Mouse (Mus musculus) midbrain, postnatal 0 days (tissue): ENCODE results near the gene Aqp1. TPM values are rescaled to one million over a fixed set of nuclear protein-coding genes. Genes with fewer than 3 reads are reported as not detected.

Experiments
- ATAC-seq: fragments of 200-750 bp; cut with Nextera tagmentation; 2 replicates; pipeline ENCODE4 v1.8.0; 2017; ENCODE audit warnings: moderate number of reproducible peaks, mild to moderate bottlenecking, moderate TSS enrichment, moderate library complexity; ENCODE audit not compliant: low FRiP score
- DNase-seq: peaks from one replicate; pipeline ENCODE4 v3.0.0-alpha.2; 2015; ENCODE audit warnings: low spot score
- H3K27ac ChIP-seq: fragments of 300-500 bp; sonication (generic); 2 replicates; pipeline ENCODE4 v1.5.1; 2014; ENCODE audit warnings: low read depth, mild to moderate bottlenecking, low read length, mixed read lengths
- H3K27me3 ChIP-seq: fragments of 300-500 bp; sonication (generic); 2 replicates; pipeline ENCODE4 v1.6.1; 2014; ENCODE audit warnings: low read length, control low read depth, mixed read lengths; ENCODE audit not compliant: insufficient read depth
- H3K36me3 ChIP-seq: fragments of 300-500 bp; sonication (generic); 2 replicates; pipeline ENCODE4 v1.6.1; 2014; ENCODE audit warnings: low read length, control low read depth, mixed read lengths; ENCODE audit not compliant: insufficient read depth
- H3K4me1 ChIP-seq: fragments of 300-500 bp; sonication (generic); 2 replicates; pipeline ENCODE4 v1.6.1; 2014; ENCODE audit warnings: mild to moderate bottlenecking, control low read depth, antibody characterized with exemption, low read length, mixed read lengths; ENCODE audit not compliant: insufficient read depth
- H3K4me2 ChIP-seq: fragments of 300-500 bp; sonication (generic); 2 replicates; pipeline ENCODE4 v1.6.1; 2014; ENCODE audit warnings: low read depth, mild to moderate bottlenecking, low read length, mixed read lengths; ENCODE audit not compliant: poor library complexity, severe bottlenecking
- H3K4me3 ChIP-seq: fragments of 300-500 bp; sonication (generic); 2 replicates; pipeline ENCODE4 v1.5.1; 2014; ENCODE audit warnings: low read depth, mild to moderate bottlenecking, low read length, moderate library complexity
- H3K9ac ChIP-seq: fragments of 300-500 bp; sonication (generic); replicated peaks from 2 replicates; pipeline ENCODE4 v1.6.1; 2014; ENCODE audit warnings: mild to moderate bottlenecking, low read length, moderate library complexity, mixed read lengths; ENCODE audit not compliant: poor library complexity, severe bottlenecking
- H3K9me3 ChIP-seq: fragments of 300-500 bp; sonication (generic); 2 replicates; pipeline ENCODE4 v1.6.1; 2016; ENCODE audit warnings: low read length, control low read depth
- CTCF ChIP-seq: IDR thresholded peaks from 2 replicates; pipeline ENCODE4 v1.5.1; 2016; ENCODE audit warnings: antibody characterized with exemption, mild to moderate bottlenecking
- WGBS: fragments of 180-500 bp; shearing (Covaris S2); extraction: QIAGEN DNeasy Blood & Tissue Kit; methylation state at CpG from one replicate; pipeline ENCODE4 v1.1.7; 2014; 5-methylcytosine and 5-hydroxymethylcytosine counted together
- polyA plus RNA-seq: library from polyadenylated mRNA; unstranded; fragments of >200 nt; fragmentation: Nextera tagmentation; extraction: Ambion mirVana; gene quantifications from 2 replicates; pipeline ENCODE4 v1.2.1, GENCODE M21; 2015
- total RNA-seq: library from RNA; depleted of rRNA; stranded (reverse); fragments of >200 nt; gene quantifications from 2 replicates; pipeline ENCODE4 v1.2.3, GENCODE M21; 2014

Gene Aqp1
- total and polyA plus RNA-seq, 2 experiments from 2014 or later, result 0.63 to 13.2 TPM

DNA sequence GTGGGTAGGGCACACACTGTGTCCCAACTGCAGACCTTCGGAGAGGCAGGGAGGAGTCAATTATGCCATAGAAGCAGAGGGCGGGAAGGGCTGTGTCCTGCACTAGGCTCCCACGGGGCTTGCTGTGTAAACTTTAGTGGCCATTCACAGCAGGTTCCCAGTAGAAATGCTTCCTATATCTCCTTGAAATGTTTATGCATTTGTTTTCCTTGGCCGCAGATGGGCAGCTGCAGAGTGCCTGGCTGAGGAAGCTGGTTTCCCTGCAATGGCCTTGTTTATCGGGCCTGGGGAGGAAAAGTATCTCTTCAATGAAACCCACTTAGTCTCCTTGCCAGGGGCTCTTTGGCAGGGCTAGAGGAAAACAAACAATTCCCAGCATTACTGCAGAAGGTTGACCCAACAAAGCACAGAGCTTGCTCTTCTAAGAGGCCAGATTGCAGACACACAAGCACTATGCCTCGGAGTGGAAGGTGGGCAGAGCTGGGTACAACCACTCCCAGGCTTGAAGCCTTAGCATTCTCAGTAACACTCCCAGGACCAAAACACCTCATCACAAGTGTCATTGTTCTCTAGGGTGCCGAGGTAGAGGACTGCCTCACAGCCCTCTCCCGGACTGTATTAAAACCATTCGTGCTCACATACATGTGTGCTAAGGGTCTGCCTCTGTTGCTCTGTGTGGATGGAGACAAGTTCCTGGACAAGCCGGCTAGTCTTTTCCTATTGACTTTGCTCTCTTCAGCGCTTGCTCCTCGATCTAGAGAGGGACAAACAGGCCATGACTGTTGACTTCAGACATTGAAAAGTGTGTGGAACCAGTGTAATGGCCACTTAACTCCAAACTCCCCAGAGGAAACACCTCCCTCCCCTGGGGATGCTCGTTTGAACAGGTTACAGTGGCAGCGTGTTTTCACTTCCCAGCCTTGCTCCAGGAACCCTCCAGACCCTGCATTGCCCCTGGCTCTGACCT, 16.4 kb upstream of the Aqp1 start:
- 74% methylated on average over 14 of the region's 14 CpGs for WGBS
- no peak for DNase-seq
- Histone ChIP-seq H3K4me2 (no peak overlapping the region), H3K27me3 (no peaks in the 10 kb centered on the region), H3K4me1 (no peaks in the 10 kb centered on the region), H3K9ac (no peak overlapping the region), H3K9me3 (no peaks in the 10 kb centered on the region), H3K27ac (peak overlapping the region; percentile 12; the same call in 1 of the 2 replicates), H3K36me3 (no peaks in the 10 kb centered on the region), H3K4me3 (no peak overlapping the region)
- no peak for ATAC-seq
- no peak for TF ChIP-seq CTCF

DNA sequence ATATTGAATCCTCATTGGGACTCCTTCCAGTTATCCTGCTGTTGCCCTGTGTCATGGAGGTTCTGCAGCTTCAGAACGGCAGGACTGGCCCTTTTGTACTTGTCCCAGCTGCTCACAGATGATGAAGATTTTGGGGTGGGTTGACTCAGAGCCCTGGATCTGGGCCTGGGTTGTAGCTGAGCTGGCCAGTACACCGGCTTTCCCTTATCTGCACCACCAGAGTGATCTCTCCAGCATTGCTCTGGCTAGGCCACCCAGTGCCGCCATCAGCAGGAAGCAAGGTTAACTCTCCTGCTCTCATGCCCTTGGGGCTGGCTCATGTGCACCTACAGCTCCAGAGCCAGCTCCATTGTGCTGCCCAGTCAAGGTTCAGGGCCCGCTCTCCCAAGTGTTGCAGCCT, 15.3 kb upstream of the Aqp1 start:
- ATAC-seq, result peak; percentile 18; the same call in 1 of the 2 replicates
- Histone ChIP-seq H3K27me3 (no peaks in the 10 kb centered on the region), H3K4me1 (no peaks in the 10 kb centered on the region), H3K36me3 (no peaks in the 10 kb centered on the region), H3K4me3 (no peak overlapping the region), H3K27ac (no peak overlapping the region), H3K9me3 (no peaks in the 10 kb centered on the region), H3K9ac (no peak overlapping the region), H3K4me2 (no peak overlapping the region)
- 91% methylated on average over 4 of the region's 4 CpGs for WGBS
- no peak for TF ChIP-seq CTCF
- DNase-seq, result no peak

DNA sequence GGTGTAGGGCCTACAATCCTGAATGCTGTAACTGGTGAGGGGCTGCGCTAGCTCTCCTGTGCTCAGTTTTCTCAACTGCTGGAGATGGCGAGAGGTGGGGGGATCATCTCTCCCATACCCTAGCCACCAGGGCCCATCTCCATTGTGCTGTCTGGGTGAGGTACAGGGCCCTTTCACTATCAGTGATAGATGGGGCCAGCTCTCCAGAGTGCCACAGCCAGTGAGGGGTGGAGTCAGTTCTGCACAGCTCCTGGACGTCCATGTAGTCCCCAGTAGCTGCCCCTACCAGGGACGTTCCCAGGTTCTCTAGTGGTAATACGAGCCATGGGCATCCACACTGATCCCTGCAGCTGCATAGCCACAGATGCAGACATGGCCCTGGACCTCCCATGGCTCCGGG, 14.7 kb upstream of the Aqp1 start:
- Histone ChIP-seq H3K4me3 (no peak overlapping the region), H3K4me2 (no peak overlapping the region), H3K27me3 (no peaks in the 10 kb centered on the region), H3K36me3 (no peaks in the 10 kb centered on the region), H3K27ac (no peak overlapping the region), H3K9me3 (no peaks in the 10 kb centered on the region), H3K4me1 (no peaks in the 10 kb centered on the region), H3K9ac (no peak overlapping the region)
- TF ChIP-seq CTCF, result no peak
- ATAC-seq, result no peak
- no peak for DNase-seq
- WGBS, result 80% methylated on average over 6 of the region's 6 CpGs

DNA sequence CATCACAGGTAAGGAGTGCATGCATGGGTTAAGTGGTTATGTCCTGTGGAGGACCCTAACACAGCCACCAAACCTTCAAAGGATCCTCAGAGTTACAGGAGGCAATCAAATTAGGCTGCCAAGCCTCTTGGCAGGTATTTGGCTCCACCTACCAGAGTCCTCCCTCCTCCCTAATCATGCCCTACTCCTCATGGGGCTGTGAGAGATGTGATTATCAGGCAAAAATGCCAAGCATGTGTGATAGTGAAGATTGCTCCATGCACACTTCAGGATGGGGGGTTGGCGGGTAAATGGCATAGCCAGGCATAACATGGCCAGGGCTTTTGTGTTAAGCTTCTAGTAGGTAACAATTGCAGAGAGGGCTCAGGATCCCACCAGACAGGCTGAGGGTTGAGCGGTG, 13.3 kb upstream of the Aqp1 start:
- Histone ChIP-seq H3K9ac (no peak overlapping the region), H3K27ac (no peak overlapping the region), H3K27me3 (no peaks in the 10 kb centered on the region), H3K4me2 (no peak overlapping the region), H3K4me3 (no peak overlapping the region), H3K9me3 (no peaks in the 10 kb centered on the region), H3K4me1 (no peaks in the 10 kb centered on the region), H3K36me3 (no peaks in the 10 kb centered on the region)
- DNase-seq (no peak), ATAC-seq (no peak)
- TF ChIP-seq CTCF, result no peak
- WGBS, result 87% methylated on average over 2 of the region's 2 CpGs

DNA sequence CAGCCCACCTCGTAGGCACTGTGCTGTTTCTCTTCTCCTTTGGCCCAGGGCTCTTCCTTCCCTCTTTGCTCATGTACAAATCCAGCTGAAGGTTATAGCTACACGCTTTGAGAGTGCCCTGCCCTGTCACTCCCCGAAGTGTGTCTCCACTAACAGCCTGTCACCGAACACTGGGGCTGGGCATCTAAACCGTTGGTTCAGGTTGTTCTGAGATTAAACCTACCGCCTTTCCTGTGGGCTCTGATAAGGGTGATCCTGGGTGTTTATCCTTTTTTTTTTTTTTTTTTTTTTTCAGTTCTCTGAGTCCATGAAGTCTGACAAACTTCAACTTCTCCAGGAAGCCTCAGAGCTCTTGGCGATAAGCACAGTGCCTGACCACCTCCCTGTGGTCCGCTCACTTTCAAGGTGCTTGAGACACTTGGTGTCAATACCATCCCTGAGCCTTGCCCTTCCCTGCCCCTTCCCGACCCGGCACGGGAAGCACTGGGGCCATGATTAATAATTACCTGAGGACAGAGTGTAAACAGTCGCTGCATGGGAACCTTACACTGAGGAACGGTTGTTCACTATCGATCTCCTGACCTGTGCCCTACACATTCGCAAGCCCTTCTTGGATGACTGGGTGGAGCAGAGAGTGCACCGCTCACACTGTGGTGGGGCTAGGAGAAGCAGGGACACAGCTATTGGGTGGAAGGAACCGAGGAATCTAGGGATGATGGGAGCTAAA, 12.2 kb upstream of the Aqp1 start:
- 89% methylated on average over 17 of the region's 17 CpGs for WGBS
- H3K36me3 ChIP-seq, result no peaks in the 10 kb centered on the region
- no peak overlapping the region for H3K4me2 ChIP-seq
- no peak overlapping the region for H3K9ac ChIP-seq
- H3K9me3 ChIP-seq, result no peaks in the 10 kb centered on the region
- no peak overlapping the region for H3K4me3 ChIP-seq
- H3K4me1 ChIP-seq, result no peaks in the 10 kb centered on the region
- DNase-seq, result no peak
- no peak overlapping the region for H3K27ac ChIP-seq
- no peaks in the 10 kb centered on the region for H3K27me3 ChIP-seq
- no peak for TF ChIP-seq CTCF
- ATAC-seq, result no peak

DNA sequence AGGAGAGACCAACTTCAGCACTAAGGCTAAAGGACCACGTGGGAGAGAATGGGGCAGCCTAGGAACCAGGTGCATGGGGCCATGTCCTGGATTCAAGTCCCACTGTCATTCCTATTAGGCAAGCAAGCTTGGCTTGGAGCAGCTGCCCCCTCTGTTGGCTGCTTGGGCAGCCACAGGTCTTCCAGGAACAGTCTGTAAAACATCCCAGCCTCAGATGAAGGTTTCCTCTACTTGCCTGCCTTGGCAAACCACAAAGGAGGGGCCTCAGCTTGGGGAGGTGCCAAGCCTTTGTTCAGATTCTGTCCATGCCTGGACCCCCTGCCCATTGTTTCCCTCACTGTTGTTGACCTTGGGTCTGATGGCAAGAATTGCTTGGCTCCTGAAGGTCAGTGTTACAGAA, 11.4 kb upstream of the Aqp1 start:
- DNase-seq (no peak), ATAC-seq (no peak)
- Histone ChIP-seq H3K9me3 (no peaks in the 10 kb centered on the region), H3K4me1 (no peaks in the 10 kb centered on the region), H3K27ac (no peak overlapping the region), H3K4me2 (no peak overlapping the region), H3K9ac (no peak overlapping the region), H3K36me3 (no peaks in the 10 kb centered on the region), H3K4me3 (no peak overlapping the region), H3K27me3 (no peaks in the 10 kb centered on the region)
- WGBS, result 60% methylated on average over 1 of the region's 1 CpGs
- 0 out of 2 replicates have a peak, but pooled peaks have one; percentile 23 for TF ChIP-seq CTCF
